Mouse (Mus musculus) lung, embryonic 16.5 days (tissue): ENCODE measurements around the gene Smarca4. TPM values are rescaled to one million over a fixed set of nuclear protein-coding genes. Genes with fewer than 3 reads are reported as not detected.

Experiments
- ATAC-seq: fragments of 200-750 bp; cut with Nextera tagmentation; 2 replicates; pipeline ENCODE4 v1.8.0; 2017; ENCODE audit warnings: low read depth, mild to moderate bottlenecking, moderate library complexity
- H3K27ac ChIP-seq: fragments of 300-500 bp; sonication (generic); 2 replicates; pipeline ENCODE4 v1.5.1; 2014; ENCODE audit warnings: mild to moderate bottlenecking, control low read depth, low read length
- H3K27me3 ChIP-seq: fragments of 300-500 bp; sonication (generic); 2 replicates; pipeline ENCODE4 v1.6.1; 2014; ENCODE audit warnings: low read depth, low read length, mixed read lengths; ENCODE audit not compliant: control insufficient read depth, insufficient read depth
- H3K36me3 ChIP-seq: fragments of 300-500 bp; sonication (generic); 2 replicates; pipeline ENCODE4 v1.6.1; 2014; ENCODE audit warnings: low read length; ENCODE audit not compliant: control insufficient read depth, insufficient read depth
- H3K4me1 ChIP-seq: fragments of 300-500 bp; sonication (generic); replicated peaks from 2 replicates; pipeline ENCODE4 v1.6.1; 2014; ENCODE audit warnings: low read length, mixed read lengths; ENCODE audit not compliant: control insufficient read depth, insufficient read depth
- H3K4me2 ChIP-seq: fragments of 300-500 bp; sonication (generic); 2 replicates; pipeline ENCODE4 v1.6.1; 2014; ENCODE audit warnings: low read depth, low read length, control low read depth
- H3K4me3 ChIP-seq: fragments of 300-500 bp; sonication (generic); 2 replicates; pipeline ENCODE4 v1.5.1; 2014; ENCODE audit warnings: mild to moderate bottlenecking, low read length, control low read depth
- H3K9ac ChIP-seq: fragments of 300-500 bp; sonication (generic); 2 replicates; pipeline ENCODE4 v1.6.1; 2014; ENCODE audit warnings: low read length, control low read depth
- H3K9me3 ChIP-seq: fragments of 300-500 bp; sonication (generic); 2 replicates; pipeline ENCODE4 v1.6.1; 2016; ENCODE audit warnings: low read length; ENCODE audit not compliant: control insufficient read depth
- WGBS: fragments of 180-500 bp; shearing (Covaris S2); extraction: QIAGEN DNeasy Blood & Tissue Kit; methylation state at CpG from one replicate; pipeline ENCODE4 v1.1.7; 2014; 5-methylcytosine and 5-hydroxymethylcytosine counted together
- polyA plus RNA-seq: library from polyadenylated mRNA; unstranded; fragments of >200 nt; fragmentation: Nextera tagmentation; extraction: Ambion mirVana; gene quantifications from 2 replicates; pipeline ENCODE4 v1.2.1, GENCODE M21; 2015

The Smarca4 gene
- polyA plus RNA-seq, 1 experiment from 2014 or later = 74.0 TPM

DNA sequence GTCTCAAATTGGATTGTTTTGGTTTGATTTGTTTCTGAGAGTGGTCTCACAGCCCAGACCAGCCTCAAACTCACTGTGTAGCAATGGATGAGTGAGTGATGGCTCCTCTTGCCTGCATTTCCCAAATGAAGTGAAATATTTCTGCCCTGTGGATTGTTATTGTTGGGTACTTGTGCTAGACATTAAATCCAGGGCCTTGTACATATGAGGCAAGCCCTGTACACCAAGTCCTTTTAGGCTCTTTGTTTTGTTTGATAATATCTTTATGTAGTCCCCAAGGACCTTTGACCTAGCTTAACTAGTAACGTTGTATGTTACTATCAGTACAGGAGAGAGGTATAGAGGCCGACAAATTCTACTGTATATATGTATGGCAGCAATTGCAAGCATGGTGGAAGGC is 21.1 kb upstream of the Smarca4 start:
- peaks cover 14% of the 10 kb centered on the region for H3K4me1 ChIP-seq
- peaks cover 4% of the 10 kb centered on the region for H3K36me3 ChIP-seq
- ATAC-seq = no peak
- H3K27me3 ChIP-seq = no peaks in the 10 kb centered on the region
- no peak overlapping the region for H3K9ac ChIP-seq
- no peaks in the 10 kb centered on the region for H3K9me3 ChIP-seq
- H3K4me2 ChIP-seq = no peak overlapping the region
- WGBS = 71% methylated on average over 2 of the region's 2 CpGs
- H3K4me3 ChIP-seq = no peak overlapping the region
- H3K27ac ChIP-seq = no peak overlapping the region

DNA sequence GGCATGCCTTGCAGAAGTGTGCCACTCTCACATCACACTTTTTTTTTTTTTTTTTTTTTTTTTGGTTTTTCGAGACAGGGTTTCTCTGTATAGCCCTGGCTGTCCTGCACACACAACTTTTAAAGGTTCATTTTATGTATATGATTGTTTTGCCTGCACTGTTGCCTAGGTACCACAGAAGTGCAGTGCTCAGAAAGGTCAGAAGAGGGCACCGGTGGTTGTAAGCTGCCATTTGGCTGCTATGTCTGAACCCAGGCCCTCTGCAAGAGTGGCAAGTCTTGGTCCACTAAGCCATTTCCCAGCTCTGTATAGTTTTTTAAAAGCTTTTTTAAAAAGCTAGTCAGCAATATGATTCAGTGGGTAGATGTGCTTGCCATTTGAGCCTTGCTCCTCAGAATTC is 17.8 kb upstream of the Smarca4 start:
- Histone ChIP-seq H3K9ac (no peak overlapping the region), H3K36me3 (peaks cover 4% of the 10 kb centered on the region), H3K27ac (no peak overlapping the region), H3K4me1 (peaks cover 8% of the 10 kb centered on the region), H3K4me3 (no peak overlapping the region), H3K4me2 (no peak overlapping the region), H3K27me3 (no peaks in the 10 kb centered on the region), H3K9me3 (no peaks in the 10 kb centered on the region)
- no peak for ATAC-seq
- WGBS = 31% methylated on average over 2 of the region's 2 CpGs

DNA sequence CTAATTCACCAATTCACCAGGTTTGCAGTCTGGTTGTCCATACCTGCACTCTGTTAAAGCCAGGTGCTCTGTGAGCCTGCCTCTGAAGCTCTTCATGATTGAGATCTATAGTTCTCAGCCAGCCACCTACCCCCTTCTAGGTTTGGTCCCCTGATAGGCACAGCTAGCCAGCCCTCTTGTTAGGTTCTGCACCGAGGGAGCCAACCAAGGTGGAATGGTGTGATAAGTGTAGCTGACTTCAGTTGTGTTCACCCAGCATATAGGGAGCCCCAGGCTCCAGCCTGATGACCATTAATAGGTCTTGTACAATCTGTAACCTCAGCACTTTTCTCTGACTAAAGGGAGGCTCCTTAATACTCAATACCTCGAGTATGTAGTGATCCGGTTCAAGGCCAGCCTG is 15.8 kb upstream of the Smarca4 start:
- no peak overlapping the region for H3K9ac ChIP-seq
- H3K36me3 ChIP-seq = peaks cover 4% of the 10 kb centered on the region
- H3K4me3 ChIP-seq = no peak overlapping the region
- H3K27ac ChIP-seq = no peak overlapping the region
- H3K4me1 ChIP-seq = no peaks in the 10 kb centered on the region
- no peaks in the 10 kb centered on the region for H3K27me3 ChIP-seq
- WGBS = 73% methylated on average over 3 of the region's 3 CpGs
- no peaks in the 10 kb centered on the region for H3K9me3 ChIP-seq
- H3K4me2 ChIP-seq = no peak overlapping the region
- ATAC-seq = no peak

DNA sequence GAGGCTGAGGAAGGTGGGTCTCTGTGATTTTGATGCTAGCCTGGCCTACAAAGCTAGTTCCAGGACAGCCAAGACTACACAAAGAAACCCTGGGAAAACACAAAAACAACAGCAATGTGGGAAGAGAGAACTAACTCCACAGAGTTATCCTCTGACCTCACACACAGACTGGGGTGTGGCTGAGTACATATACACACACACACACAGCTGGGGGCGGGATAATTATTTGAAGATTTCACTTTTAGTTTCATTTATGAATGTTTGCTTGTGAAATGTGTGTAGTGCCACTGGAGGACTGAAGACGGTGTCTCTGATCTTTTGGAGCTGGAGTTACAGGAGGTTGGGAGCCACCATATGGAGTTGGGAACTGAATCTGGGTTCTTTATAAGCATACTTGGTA is 14.9 kb upstream of the Smarca4 start:
- Histone ChIP-seq H3K9ac (no peak overlapping the region), H3K4me3 (no peak overlapping the region), H3K36me3 (peaks cover 2% of the 10 kb centered on the region), H3K4me2 (no peak overlapping the region), H3K27ac (no peak overlapping the region), H3K4me1 (no peaks in the 10 kb centered on the region), H3K9me3 (no peaks in the 10 kb centered on the region), H3K27me3 (no peaks in the 10 kb centered on the region)
- ATAC-seq = no peak
- WGBS = 74% methylated on average over 2 of the region's 2 CpGs

GRCm38 (mm10) chr9:21601722-21602399 is 14.1 kb upstream of the Smarca4 start:
- no peak overlapping the region for H3K4me2 ChIP-seq
- 49% methylated on average over 10 of the region's 10 CpGs for whole genome bisulfite sequencing
- ATAC-seq = peak; percentile 78
- no peaks in the 10 kb centered on the region for H3K4me1 ChIP-seq
- no peak overlapping the region for H3K9ac ChIP-seq
- no peaks in the 10 kb centered on the region for H3K9me3 ChIP-seq
- H3K4me3 ChIP-seq = no peak overlapping the region
- H3K27me3 ChIP-seq = no peaks in the 10 kb centered on the region
- H3K36me3 ChIP-seq = no peaks in the 10 kb centered on the region
- H3K27ac ChIP-seq = no peak overlapping the region

GRCm38 (mm10) chr9:21604119-21604518 is 11.8 kb upstream of the Smarca4 start:
- no peak for ATAC-seq
- no peaks in the 10 kb centered on the region for H3K36me3 ChIP-seq
- no peak overlapping the region for H3K4me3 ChIP-seq
- 68% methylated on average over 5 of the region's 5 CpGs for WGBS
- no peak overlapping the region for H3K4me2 ChIP-seq
- no peaks in the 10 kb centered on the region for H3K9me3 ChIP-seq
- no peak overlapping the region for H3K9ac ChIP-seq
- H3K27me3 ChIP-seq = no peaks in the 10 kb centered on the region
- no peak overlapping the region for H3K27ac ChIP-seq
- no peaks in the 10 kb centered on the region for H3K4me1 ChIP-seq

GRCm38 (mm10) chr9:21605865-21606264 is 10.1 kb upstream of the Smarca4 start:
- 72% methylated on average over 5 of the region's 5 CpGs for WGBS

GRCm38 (mm10) chr9:21606648-21607047 is 9.3 kb upstream of the Smarca4 start:
- no peaks in the 10 kb centered on the region for H3K4me1 ChIP-seq
- H3K9me3 ChIP-seq = no peaks in the 10 kb centered on the region
- 84% methylated on average over 1 of the region's 1 CpGs for WGBS
- no peak overlapping the region for H3K27ac ChIP-seq
- no peaks in the 10 kb centered on the region for H3K27me3 ChIP-seq
- H3K4me2 ChIP-seq = no peak overlapping the region
- H3K9ac ChIP-seq = no peak overlapping the region
- H3K4me3 ChIP-seq = no peak overlapping the region
- no peak for ATAC-seq
- H3K36me3 ChIP-seq = no peaks in the 10 kb centered on the region

More at GRCm38 (mm10) chr9:21605865-21606264, 10.1 kb upstream of the Smarca4 start:
- no peaks in the 10 kb centered on the region for H3K36me3 ChIP-seq
- ATAC-seq = no peak
- H3K4me3 ChIP-seq = no peak overlapping the region
- H3K4me1 ChIP-seq = no peaks in the 10 kb centered on the region
- H3K4me2 ChIP-seq = no peak overlapping the region
- no peaks in the 10 kb centered on the region for H3K9me3 ChIP-seq
- no peak overlapping the region for H3K27ac ChIP-seq
- no peak overlapping the region for H3K9ac ChIP-seq
- H3K27me3 ChIP-seq = no peaks in the 10 kb centered on the region

- ATAC-seq = no peak
- 89% methylated on average over 1 of the region's 1 CpGs for WGBS
- Histone ChIP-seq H3K27ac (no peak overlapping the region), H3K4me3 (no peak overlapping the region), H3K4me1 (peaks cover 2% of the 10 kb centered on the region; the same call in 1 of the 2 replicates), H3K9ac (no peak overlapping the region), H3K36me3 (no peaks in the 10 kb centered on the region), H3K4me2 (no peak overlapping the region), H3K27me3 (no peaks in the 10 kb centered on the region), H3K9me3 (no peaks in the 10 kb centered on the region)
Observed at GRCm38 (mm10) chr9:21609861-21610260, 6.1 kb upstream of the Smarca4 start.
